Mouse (Mus musculus): ENCODE data around the gene Hnmt.
"Not testable (repeated sequence)": the region's sequence is repeated elsewhere in the genome, so short reads cannot be mapped to it uniquely, and the experiment has no call there.

Gene Hnmt

DNA sequence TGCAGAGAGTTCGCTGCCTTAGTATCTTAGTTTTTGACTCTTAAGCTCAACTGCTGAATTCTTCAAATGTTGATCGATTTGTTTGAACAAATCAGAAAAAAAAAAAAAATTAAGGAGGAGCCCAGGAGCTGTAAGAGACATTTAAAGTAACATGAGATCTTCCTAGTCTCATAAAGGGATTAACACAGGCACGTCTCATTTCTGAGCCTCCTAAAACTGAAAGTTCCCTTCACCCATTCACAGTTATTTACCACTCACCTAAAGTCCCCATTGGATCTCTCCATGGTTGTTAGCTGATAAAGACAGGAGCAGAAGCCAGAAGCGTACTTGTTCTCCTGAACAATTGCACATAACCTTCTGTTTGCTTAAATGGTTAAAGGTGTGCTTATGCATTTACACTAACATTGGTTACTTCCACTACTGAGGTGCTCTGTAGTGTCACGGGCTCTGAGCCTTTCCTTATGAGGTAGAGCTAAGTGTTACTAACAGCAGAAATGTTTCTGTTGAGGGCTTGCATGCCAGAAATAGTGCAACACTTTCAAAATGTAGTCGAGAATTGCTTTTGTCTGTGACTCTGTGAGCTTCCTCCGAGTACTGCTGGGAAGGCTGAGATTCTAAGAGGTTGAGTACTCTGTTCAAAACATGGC lies at the start of gene Hnmt:
TSS of gene Hnmt (minus strand) at position 51 of the 647 bp plus-strand sequence.
- no peak for DNase-seq (ENCODE audit: low read depth, low spot score)

- no peak for DNase-seq (ENCODE audit: low read depth, low spot score)
These were observed 47.3 kb upstream of the Hnmt start, which contains the start of gene Tbpl2 for GRCm38 (mm10) chr2:24096495-24096894. Tbpl2 (minus strand) TSS chr2:24096595.

DNA sequence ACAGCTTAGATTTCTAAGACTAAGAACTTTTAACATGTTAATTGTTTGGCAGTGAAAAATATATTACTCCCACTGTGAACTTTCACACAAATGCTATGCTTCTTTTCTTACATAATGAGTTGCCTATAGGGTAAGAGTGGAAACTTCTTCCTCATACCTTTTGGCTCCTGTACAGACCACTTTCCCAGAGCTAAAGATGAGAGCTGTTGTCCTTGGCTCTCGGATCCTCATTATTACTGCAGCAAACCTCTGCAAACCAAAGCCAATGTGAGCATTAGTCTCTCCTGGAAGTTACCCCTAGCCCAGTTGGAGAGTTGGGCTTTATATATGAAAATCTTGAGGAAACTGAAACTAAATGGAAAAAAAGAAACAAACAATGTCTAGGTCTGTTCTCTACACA lies 41.7 kb upstream of the Hnmt start:
- no peak for DNase-seq (ENCODE audit: low read depth, low spot score)

DNA sequence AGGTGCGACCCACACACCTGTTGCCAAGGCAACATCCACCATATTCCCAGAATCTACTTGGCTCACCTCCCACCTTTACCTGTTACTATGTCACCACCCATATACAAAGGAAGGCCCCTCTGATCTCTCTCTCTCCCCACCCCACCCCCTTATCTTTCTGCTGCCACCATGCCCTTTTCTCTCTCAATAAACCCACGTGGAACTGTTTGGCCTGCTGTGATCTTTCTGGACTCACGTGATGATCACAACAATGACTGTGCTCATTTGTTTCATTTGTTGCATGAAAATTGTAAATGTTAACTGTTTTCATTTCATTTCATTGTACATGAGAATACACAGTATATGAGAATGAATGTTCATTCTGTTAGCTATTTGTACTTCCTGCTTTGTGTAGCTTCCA lies 1.3 kb upstream of the Hnmt start:
- DNase-seq (ENCODE audit: low read depth, low spot score) = no peak

GRCm38 (mm10) chr2:24048480-24049097 lies 605 bp downstream of the Hnmt start:
- no peak for DNase-seq (ENCODE audit: low read depth, low spot score)

- no peak for DNase-seq (ENCODE audit: low read depth, low spot score)
These were observed 1.4 kb downstream of the Hnmt start for GRCm38 (mm10) chr2:24047551-24048479.

GRCm38 (mm10) chr2:24042901-24043300 lies 6.3 kb downstream of the Hnmt start:
- DNase-seq (ENCODE audit: low read depth, low spot score) = no peak

DNA sequence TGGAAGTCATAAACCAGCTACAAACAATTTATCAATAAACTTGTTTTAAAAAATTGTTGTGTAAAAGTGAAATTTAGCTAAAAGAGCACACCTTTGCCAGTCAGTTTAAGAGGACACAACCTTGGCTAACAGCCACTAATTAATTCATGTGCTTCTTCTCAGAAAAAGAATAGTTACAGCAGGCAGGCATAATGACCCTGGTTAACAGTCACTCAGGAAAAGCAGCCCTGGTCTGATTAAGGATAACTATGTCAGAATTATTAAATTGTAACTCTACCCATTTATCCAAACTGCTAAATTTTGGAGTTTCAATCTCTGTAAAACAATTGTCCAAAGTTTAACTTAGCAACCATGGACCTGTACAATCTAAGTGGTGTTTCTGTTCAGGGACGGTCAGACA lies 8.7 kb downstream of the Hnmt start:
- DNase-seq (ENCODE audit: low read depth, low spot score) = no peak

- DNase-seq (ENCODE audit: low read depth, low spot score) = not testable (repeated sequence)
These were observed 29.8 kb downstream of the Hnmt start for GRCm38 (mm10) chr2:24019386-24019785.

GRCm38 (mm10) chr2:24018966-24019365 lies 30.2 kb downstream of the Hnmt start:
- no peak for DNase-seq (ENCODE audit: low read depth, low spot score)

DNA sequence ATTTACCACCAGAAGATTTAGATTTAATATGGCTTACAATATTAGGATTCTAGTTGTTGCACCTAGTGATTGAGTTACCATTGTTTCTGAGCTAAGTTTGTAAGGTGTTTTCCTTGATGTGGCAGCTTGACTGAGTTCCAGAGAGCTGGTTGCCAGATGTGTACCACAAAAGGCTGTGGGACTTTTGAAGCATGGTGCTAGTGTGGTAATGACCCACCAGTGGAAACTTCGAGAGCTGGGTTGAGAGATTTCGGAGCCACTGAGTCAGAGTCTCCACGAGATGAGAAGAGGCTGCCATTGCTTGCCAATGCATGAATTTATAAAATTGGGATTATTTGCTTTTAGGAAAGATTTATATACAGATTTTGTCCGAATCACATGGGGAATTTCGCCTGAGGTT lies 34.2 kb downstream of the Hnmt start:
- no peak for DNase-seq (ENCODE audit: low read depth, low spot score)

DNA sequence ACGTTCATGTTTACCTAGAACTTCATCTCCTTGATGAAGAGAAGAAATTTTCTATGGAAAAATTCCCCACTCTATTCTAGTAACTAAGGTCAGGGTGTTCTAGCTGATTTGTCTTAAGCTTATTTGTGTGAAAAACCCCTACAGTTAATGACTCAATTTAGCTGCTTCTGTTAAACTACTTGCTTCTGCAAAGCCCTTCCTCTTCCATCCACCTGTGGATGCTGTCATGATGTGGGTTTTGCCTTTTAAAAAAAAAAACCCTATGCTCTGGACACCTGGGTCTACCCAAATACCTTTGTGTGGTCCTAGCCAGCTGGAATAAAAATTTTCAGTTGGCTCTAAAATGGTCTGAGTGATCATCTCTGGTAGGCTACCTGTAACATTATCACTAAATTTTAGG lies 49.9 kb downstream of the Hnmt start:
- no peak for DNase-seq (ENCODE audit: low read depth, low spot score)

DNA sequence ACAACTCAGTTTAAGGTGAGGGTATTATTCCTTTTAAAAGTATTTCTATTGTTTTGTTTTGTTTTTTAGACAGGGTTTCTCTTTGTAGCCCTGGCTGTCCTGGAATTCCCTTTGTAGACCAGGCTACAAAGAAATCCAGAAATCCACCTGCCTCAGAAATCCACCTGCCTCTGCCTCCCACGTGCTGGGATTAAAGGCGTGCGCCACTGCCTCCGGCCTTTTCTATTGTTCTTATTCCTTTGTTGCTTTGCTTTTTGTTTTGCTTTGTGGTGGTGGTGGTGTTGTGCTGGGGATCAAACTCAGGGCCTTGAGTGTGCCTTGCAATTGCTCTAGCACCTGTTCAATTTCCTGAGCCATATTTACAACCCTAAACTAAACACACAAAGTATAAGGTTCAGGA lies 50.4 kb downstream of the Hnmt start:
- no peak for DNase-seq (ENCODE audit: low read depth, low spot score)

GRCm38 (mm10) chr2:23996830-23997229 lies 52.4 kb downstream of the Hnmt start:
- DNase-seq (ENCODE audit: low read depth, low spot score) = no peak

DNA sequence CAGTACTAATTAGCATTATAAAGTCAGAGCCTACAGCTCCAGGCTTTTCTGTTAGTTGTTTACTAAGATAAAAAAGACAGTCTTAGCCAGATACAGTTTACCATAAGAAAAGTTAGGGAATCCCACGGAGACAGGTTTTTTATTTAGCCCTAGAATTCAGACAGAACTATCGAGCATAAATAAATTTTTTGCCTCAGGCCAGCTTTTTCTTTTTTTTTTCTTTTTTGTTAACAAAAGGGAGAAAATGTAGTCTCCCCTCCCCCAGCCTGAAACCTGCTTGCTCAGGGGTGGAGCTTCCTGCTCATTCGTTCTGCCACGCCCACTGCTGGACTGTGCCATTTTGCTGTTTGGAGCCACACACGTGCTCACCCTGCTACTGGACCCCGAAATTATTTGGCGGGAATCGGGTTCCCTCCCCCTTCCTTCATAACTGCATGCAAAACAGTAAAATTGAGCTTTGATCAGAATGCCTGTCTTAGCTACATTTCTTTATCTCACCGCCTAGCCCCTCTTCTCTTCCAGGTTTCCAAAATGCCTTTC lies 59.1 kb downstream of the Hnmt start:
- DNase-seq (ENCODE audit: low read depth, low spot score) = not testable (repeated sequence)

GRCm38 (mm10) chr2:23987283-23987682 lies 61.9 kb downstream of the Hnmt start:
- no peak for DNase-seq (ENCODE audit: low read depth, low spot score)

DNA sequence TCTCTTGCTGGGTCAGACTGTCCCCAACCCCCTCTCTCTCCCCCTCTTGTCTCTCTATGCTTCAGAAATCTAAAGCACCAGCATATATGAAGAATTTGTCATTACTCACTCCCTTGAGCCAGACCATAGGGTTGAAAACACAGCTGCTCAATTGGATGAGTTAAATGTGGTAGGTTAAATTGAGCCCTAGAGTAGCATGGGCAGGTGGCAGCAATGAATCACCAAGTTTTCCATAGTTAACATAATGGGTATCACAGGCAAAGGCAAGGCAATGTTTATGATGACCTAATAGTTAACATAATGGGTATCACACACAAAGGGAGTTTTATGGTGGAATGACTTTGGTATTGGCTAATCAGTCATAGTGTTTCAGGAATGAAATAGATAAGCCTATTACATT lies 65.9 kb downstream of the Hnmt start:
- no peak for DNase-seq (ENCODE audit: low read depth, low spot score)

GRCm38 (mm10) chr2:23982860-23983259 lies 66.3 kb downstream of the Hnmt start:
- no peak for DNase-seq (ENCODE audit: low read depth, low spot score)

DNA sequence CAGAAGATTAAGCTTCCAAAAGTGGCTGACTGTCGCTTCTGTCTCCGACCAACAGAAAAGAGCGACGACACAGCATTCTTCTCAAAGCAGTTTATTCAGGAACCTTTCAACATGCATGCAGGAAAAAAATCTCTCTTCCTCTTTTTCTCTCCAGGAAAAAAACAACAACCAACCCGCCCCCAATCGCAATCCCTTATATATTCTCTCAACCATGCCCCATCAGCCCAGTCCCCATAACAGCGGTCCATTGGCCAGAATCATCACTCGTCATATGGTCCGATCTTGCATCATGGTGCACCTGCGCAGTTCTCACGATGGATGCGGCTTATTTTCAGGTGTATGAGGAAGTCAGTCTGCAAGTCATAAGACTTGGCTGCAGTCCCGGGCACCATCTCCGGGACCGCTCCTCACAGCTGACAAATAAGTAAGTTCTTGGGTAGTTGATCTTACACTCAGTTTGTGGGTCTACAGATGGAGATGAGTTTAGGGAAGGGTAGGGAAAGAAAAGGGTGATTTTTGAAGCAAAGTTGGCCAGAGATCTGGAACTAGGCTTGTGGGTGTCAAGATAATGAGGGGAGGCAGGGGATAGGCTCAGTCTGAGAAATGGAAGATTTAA lies 88.4 kb downstream of the Hnmt start:
- DNase-seq (ENCODE audit: low read depth, low spot score) = not testable (repeated sequence)

All from retina, postnatal 7 days (tissue).